Mouse (Mus musculus) MEL (cell line): ENCODE results near the gene Tbcb.
A peak's percentile ranks its signal among the peaks of the same experiment; 100 is the strongest.

ENCODE experiments used
- CTCF ChIP-seq, 3 experiments: IDR thresholded peaks in 2 of 3; conservative IDR thresholded peaks in 1 of 3; 2 replicates each; pipeline ENCODE4 v1.5.1; 2011 to 2012; ENCODE audit warnings: low read length in 3 of 3, low read depth in 2 of 3, mild to moderate bottlenecking in 2 of 3, improper control_type of control experiment in 1 of 3, inconsistent platforms in 1 of 3, mixed read lengths in 1 of 3, moderate library complexity in 1 of 3; ENCODE audit not compliant: control insufficient read depth in 1 of 3, insufficient read depth in 1 of 3, poor library complexity in 1 of 3, severe bottlenecking in 1 of 3
- ELF1 ChIP-seq: IDR thresholded peaks from 2 replicates; pipeline ENCODE4 v1.6.1; 2014; ENCODE audit warnings: low read depth, mild to moderate bottlenecking, inconsistent platforms, low read length, improper control_type of control experiment, moderate library complexity
- GATA1 ChIP-seq: IDR thresholded peaks from 2 replicates; pipeline ENCODE4 v1.6.1; 2011; ENCODE audit warnings: low read depth, low read length, improper control_type of control experiment
- MAFK ChIP-seq: IDR thresholded peaks from 2 replicates; pipeline ENCODE4 v1.6.1; 2011; ENCODE audit warnings: low read depth, mild to moderate bottlenecking, low read length, improper control_type of control experiment, borderline replicate concordance
- NELFE ChIP-seq: IDR thresholded peaks from 2 replicates; pipeline ENCODE4 v1.6.1; 2011; ENCODE audit warnings: low read depth, low read length, improper control_type of control experiment
- POLR2A ChIP-seq, 2 experiments: IDR thresholded peaks; 2 replicates each; pipeline ENCODE4 v1.6.1; 2011 to 2012; ENCODE audit warnings: low read length in 2 of 2, mild to moderate bottlenecking in 2 of 2, control low read depth in 1 of 2, improper control_type of control experiment in 1 of 2, low read depth in 1 of 2, moderate library complexity in 1 of 2; ENCODE audit not compliant: control insufficient read depth in 1 of 2, insufficient read depth in 1 of 2, poor library complexity in 1 of 2
- POLR2AphosphoS2 ChIP-seq: IDR thresholded peaks from 2 replicates; pipeline ENCODE4 v1.6.1; 2011; ENCODE audit warnings: low read length, improper control_type of control experiment
- RAD21 ChIP-seq: IDR thresholded peaks from 2 replicates; pipeline ENCODE4 v1.6.1; 2011; ENCODE audit warnings: mild to moderate bottlenecking, low read depth, low read length, improper control_type of control experiment
- SIN3A ChIP-seq: IDR thresholded peaks from 2 replicates; pipeline ENCODE4 v1.6.1; 2012; ENCODE audit warnings: low read length, improper control_type of control experiment, inconsistent platforms
- TCF12 ChIP-seq: IDR thresholded peaks from 2 replicates; pipeline ENCODE4 v1.6.1; 2014; ENCODE audit warnings: low read depth, mild to moderate bottlenecking, inconsistent platforms, low read length, improper control_type of control experiment, moderate library complexity

GRCm38 (mm10) chr7:30205383-30205782 is 26.7 kb downstream of the Tbcb start:
- TF ChIP-seq RAD21 (peak; percentile 80), CTCF (IDR thresholded peaks at IDR 0.05 in 2 of 3, conservative IDR thresholded peaks at IDR 0.05 in 1 of 3; ENCODE audit: control insufficient read depth in 1 of 3, insufficient read depth in 1 of 3, low read depth in 2 of 3, low read length in 3 of 3, poor library complexity in 1 of 3, severe bottlenecking in 1 of 3) (peak; percentile 58 to 82 (median 77)), ELF1 (no peak), MAFK (no peak), GATA1 (no peak), POLR2AphosphoS2 (no peak), NELFE (no peak), SIN3A (0 out of 2 replicates have a peak, but pooled peaks have one; percentile 34), TCF12 (no peak), POLR2A (IDR thresholded peaks at IDR 0.05; ENCODE audit: control insufficient read depth in 1 of 2, insufficient read depth in 1 of 2, low read depth in 1 of 2, low read length in 2 of 2, poor library complexity in 1 of 2) (no peak)
